Mouse (Mus musculus) spleen, postnatal 0 days (tissue): ENCODE data around the gene Gm45799. TPM values are rescaled to one million over a fixed set of nuclear protein-coding genes. Genes with fewer than 3 reads are reported as not detected.

Experiments
- polyA plus RNA-seq: library from polyadenylated mRNA; unstranded; fragments of >200 nt; fragmentation: Nextera tagmentation; extraction: Ambion mirVana; gene quantifications from 2 replicates; pipeline ENCODE4 v1.2.1, GENCODE M21; 2015

The Gm45799 gene
- 30.2 and 33.3 TPM in 2 replicates for polyA plus RNA-seq

GRCm38 (mm10) chr7:105640233-105640893, at the start of gene Gm45799, which contains the start of gene Arfip2:
Gm45799 (plus strand) TSS chr7:105640552.
Arfip2 (minus strand) TSS chr7:105640416.

GRCm38 (mm10) chr7:105633127-105633800, 7.1 kb upstream of the Gm45799 start, which contains the start of gene Trim3:
Trim3 (minus strand) TSS chr7:105633571.

GRCm38 (mm10) chr7:105639756-105640155, 596 bp upstream of the Gm45799 start, which contains the start of gene Timm10b:
Timm10b (plus strand) TSS chr7:105640056.

GRCm38 (mm10) chr7:105650639-105651435, 10.5 kb downstream of the Gm45799 start, which contains the start of gene Dnhd1:
Dnhd1 (plus strand) TSS chr7:105650827.

Other genes with a start within 250 kb of the Gm45799 start
- gene Fam160a2, start 240.5 kb upstream of the Gm45799 start, polyA plus RNA-seq = 22.6 and 25.5 TPM in 2 replicates
- gene Cnga4, start 236.0 kb upstream of the Gm45799 start, polyA plus RNA-seq = 0.05 TPM in 1 of 2 replicates, not detected in the other
- not detected in 2 replicates for gene Cckbr, start 214.8 kb upstream of the Gm45799 start, polyA plus RNA-seq
- gene Cavin3, start 158.3 kb upstream of the Gm45799 start, polyA plus RNA-seq = 56.0 and 66.3 TPM in 2 replicates
- 17.5 and 18.0 TPM in 2 replicates for gene Smpd1, start 86.2 kb upstream of the Gm45799 start, polyA plus RNA-seq
- gene Apbb1, start 58.9 kb upstream of the Gm45799 start, polyA plus RNA-seq = 3.4 and 4.6 TPM in 2 replicates
- gene Hpx, start 40.4 kb upstream of the Gm45799 start, polyA plus RNA-seq = 0.61 and 0.69 TPM in 2 replicates
- gene Trim3, start 7.0 kb upstream of the Gm45799 start, polyA plus RNA-seq = 6.0 and 8.5 TPM in 2 replicates
- 172 and 176 TPM in 2 replicates for gene Timm10b, start 496 bp upstream of the Gm45799 start, polyA plus RNA-seq
- 17.2 and 22.3 TPM in 2 replicates for gene Arfip2, start 136 bp upstream of the Gm45799 start, polyA plus RNA-seq
- 0.37 and 0.51 TPM in 2 replicates for gene Dnhd1, start 10.3 kb downstream of the Gm45799 start, polyA plus RNA-seq
- 153 and 175 TPM in 2 replicates for gene Ilk, start 96.0 kb downstream of the Gm45799 start, polyA plus RNA-seq
- gene Rrp8, start 96.8 kb downstream of the Gm45799 start, polyA plus RNA-seq = 17.3 and 17.4 TPM in 2 replicates
- 135 and 154 TPM in 2 replicates for gene Taf10, start 103.8 kb downstream of the Gm45799 start, polyA plus RNA-seq
- 43.0 and 44.6 TPM in 2 replicates for gene Tpp1, start 111.7 kb downstream of the Gm45799 start, polyA plus RNA-seq
- gene Dchs1, start 147.1 kb downstream of the Gm45799 start, polyA plus RNA-seq = 1.6 and 2.4 TPM in 2 replicates
- gene Mrpl17, start 170.5 kb downstream of the Gm45799 start, polyA plus RNA-seq = 255 and 272 TPM in 2 replicates